Mouse (Mus musculus) spleen, adult 12 weeks (tissue): ENCODE measurements around the gene Gm43552.
A peak's percentile ranks its signal among the peaks of the same experiment; 100 is the strongest.

Experiments used
- DNase-seq: peaks from one replicate; pipeline ENCODE4 v3.0.0; 2022; ENCODE audit warnings: low spot score

The Gm43552 gene

GRCm38 (mm10) chr5:65435806-65436561 lies 56.6 kb downstream of the Gm43552 start, which contains the start of gene Ugdh:
Ugdh (minus strand) TSS chr5:65435949.
- DNase-seq, result peak; percentile 92

- DNase-seq, result no peak
Measured at GRCm38 (mm10) chr5:65435363-65435805, 57.2 kb downstream of the Gm43552 start.

GRCm38 (mm10) chr5:65434471-65435362 lies 57.9 kb downstream of the Gm43552 start:
- no peak for DNase-seq

GRCm38 (mm10) chr5:65429441-65429840 lies 63.2 kb downstream of the Gm43552 start:
- DNase-seq, result no peak

- DNase-seq, result no peak
Measured at GRCm38 (mm10) chr5:65428321-65428720, 64.3 kb downstream of the Gm43552 start.

GRCm38 (mm10) chr5:65425251-65425650 lies 67.4 kb downstream of the Gm43552 start:
- DNase-seq, result no peak

- no peak for DNase-seq
Measured at GRCm38 (mm10) chr5:65424215-65424614, 68.4 kb downstream of the Gm43552 start.

- no peak for DNase-seq
Measured at GRCm38 (mm10) chr5:65422803-65423202, 69.8 kb downstream of the Gm43552 start.

- DNase-seq, result no peak
Measured at GRCm38 (mm10) chr5:65420822-65421221, 71.8 kb downstream of the Gm43552 start.

- no peak for DNase-seq
Measured at GRCm38 (mm10) chr5:65419136-65419535, 73.5 kb downstream of the Gm43552 start.

GRCm38 (mm10) chr5:65415653-65416458 lies 76.8 kb downstream of the Gm43552 start:
- DNase-seq, result peak; percentile 23

GRCm38 (mm10) chr5:65407989-65408388 lies 84.6 kb downstream of the Gm43552 start:
- DNase-seq, result no peak

- peak; percentile 66 for DNase-seq
Measured at GRCm38 (mm10) chr5:65401251-65401994, 91.2 kb downstream of the Gm43552 start.

- no peak for DNase-seq
Measured at GRCm38 (mm10) chr5:65394425-65394824, 98.2 kb downstream of the Gm43552 start.

GRCm38 (mm10) chr5:65391753-65392152 lies 100.9 kb downstream of the Gm43552 start:
- no peak for DNase-seq

- peak; percentile 98 for DNase-seq
Measured at GRCm38 (mm10) chr5:65390648-65391644, 101.7 kb downstream of the Gm43552 start, which contains the start of the genes Rpl9 and Lias. Rpl9 (minus strand) TSS chr5:65391444. Lias (plus strand) TSS chr5:65391497.

GRCm38 (mm10) chr5:65387008-65387867 lies 105.4 kb downstream of the Gm43552 start:
- DNase-seq, result no peak

- DNase-seq, result no peak
Measured at GRCm38 (mm10) chr5:65385704-65386103, 106.9 kb downstream of the Gm43552 start.
